Mouse (Mus musculus) bone marrow macrophage, adult 2 months (primary cell): ENCODE measurements around the gene Hoxd3. TPM values are rescaled to one million over a fixed set of nuclear protein-coding genes. Genes with fewer than 3 reads are reported as not detected.

Experiments used
- H3K27ac ChIP-seq: 2 replicates; pipeline ENCODE4 v1.5.1; 2012; ENCODE audit warnings: low read depth, low read length; ENCODE audit not compliant: insufficient read depth
- H3K4me1 ChIP-seq: 2 replicates; pipeline ENCODE4 v1.6.1; 2012; ENCODE audit warnings: low read length; ENCODE audit not compliant: control insufficient read depth, insufficient read depth
- H3K4me3 ChIP-seq: 2 replicates; pipeline ENCODE4 v1.5.1; 2012; ENCODE audit warnings: mild to moderate bottlenecking, low read length, moderate library complexity; ENCODE audit not compliant: insufficient read depth
- CTCF ChIP-seq: IDR thresholded peaks from 2 replicates; pipeline ENCODE4 v1.5.1; 2012; ENCODE audit warnings: low read depth, mild to moderate bottlenecking, low read length, moderate library complexity
- POLR2A ChIP-seq: IDR thresholded peaks from 2 replicates; pipeline ENCODE4 v1.6.1; 2012; ENCODE audit warnings: mild to moderate bottlenecking, low read depth, low read length, borderline replicate concordance
- polyA plus RNA-seq: library from polyadenylated mRNA; stranded (reverse); fragments of >200 nt; gene quantifications from 2 replicates; pipeline ENCODE4 v1.2.4, GENCODE M21; 2012; ENCODE audit not compliant: missing spikeins, insufficient read depth, insufficient read length

Gene Hoxd3
- polyA plus RNA-seq = not detected in 2 replicates

DNA sequence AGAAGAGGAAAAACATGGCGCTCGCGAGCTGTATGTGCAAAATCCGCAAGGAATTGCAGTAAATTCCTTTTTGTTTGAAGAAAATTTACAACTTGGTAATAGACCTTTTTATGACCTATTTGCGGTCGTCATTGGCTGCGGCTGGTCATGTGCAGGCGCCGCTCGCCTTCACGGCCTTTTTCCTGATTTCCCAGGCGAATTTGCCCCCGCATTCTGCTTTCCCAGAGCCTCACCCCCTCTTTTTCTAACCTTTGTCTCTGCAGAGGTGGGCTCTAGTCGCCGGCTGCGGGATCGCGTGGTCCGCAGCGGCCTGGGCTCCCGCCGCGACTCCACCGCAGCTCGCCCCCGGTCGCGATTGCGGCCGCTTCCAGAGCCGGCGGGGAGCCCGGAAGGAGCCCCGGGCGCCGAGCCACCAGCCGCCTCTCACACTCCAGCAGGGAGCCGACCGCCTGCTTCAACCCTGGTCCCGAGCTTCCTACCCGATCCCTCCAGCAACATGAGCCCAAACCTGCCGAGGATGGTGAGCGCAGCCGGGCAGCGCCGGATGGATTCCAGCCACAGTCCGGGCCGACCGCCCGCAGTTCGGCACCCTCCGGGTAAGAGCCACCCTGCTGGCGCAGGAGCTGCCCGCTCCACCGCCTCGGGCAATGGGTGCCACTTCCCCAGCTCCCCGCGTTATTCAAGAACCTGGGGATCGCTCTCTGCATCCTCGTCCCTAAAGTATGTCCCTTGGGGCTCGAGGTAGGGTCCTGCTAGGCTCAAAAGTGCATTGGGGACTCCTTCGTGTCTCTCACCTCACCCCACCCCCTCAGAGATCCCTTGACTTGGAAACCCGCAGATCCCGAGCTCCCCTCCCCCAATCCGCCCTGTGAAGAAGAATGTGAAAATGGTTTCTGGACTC is at the start of gene Hoxd3, which contains the start of gene Hoxd4:
Gene Hoxd3, plus strand, starts transcription at position 207 of the 901 bp plus-strand sequence.
Gene Hoxd4, plus strand, starts transcription at position 209 of the 901 bp plus-strand sequence.
- Histone ChIP-seq H3K27ac (no peak within 1 kb of the TSS), H3K4me1 (no peaks in the 10 kb centered on the region), H3K4me3 (peak within 1 kb of the TSS; percentile 37)
- TF ChIP-seq CTCF = no peak
- no peak for TF ChIP-seq POLR2A

DNA sequence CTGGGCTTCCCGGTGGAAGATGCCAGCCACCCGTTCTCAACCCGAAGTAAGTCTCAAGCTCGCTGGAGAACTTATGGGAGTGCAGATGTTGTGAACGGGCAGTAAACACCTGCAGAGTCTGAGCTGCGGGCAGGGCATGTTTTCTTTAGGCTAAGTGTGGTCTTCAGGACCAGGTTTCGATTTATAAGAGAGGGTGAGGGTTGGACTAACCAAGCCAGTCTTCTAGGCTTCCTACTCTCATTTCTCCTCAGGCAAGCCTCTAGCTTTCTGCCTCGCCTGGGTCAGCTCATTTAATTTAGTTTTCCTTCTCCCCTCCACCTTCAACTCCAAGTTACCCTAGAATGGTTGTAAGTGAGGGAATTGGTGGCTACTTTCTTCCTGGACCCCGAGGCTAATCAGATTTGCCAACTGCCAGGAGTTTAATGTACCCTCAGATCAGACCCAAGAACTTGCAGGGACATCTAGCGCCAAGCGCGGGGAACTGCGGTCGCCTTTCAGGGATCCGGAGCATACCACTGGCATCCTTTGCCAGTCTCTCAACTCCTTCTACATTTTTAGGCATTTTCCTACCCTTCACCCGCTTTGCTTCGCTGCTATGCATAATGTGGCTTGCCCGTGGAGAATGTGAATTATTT is 48.3 kb upstream of the Hoxd3 start:
- TF ChIP-seq CTCF = no peak; the same call in 1 of the 2 replicates
- no peak for TF ChIP-seq POLR2A
- no peaks in the 10 kb centered on the region for H3K4me1 ChIP-seq
- no peak overlapping the region for H3K27ac ChIP-seq
- no peak overlapping the region for H3K4me3 ChIP-seq

- no peak for TF ChIP-seq CTCF
- TF ChIP-seq POLR2A = no peak
- H3K4me1 ChIP-seq = no peaks in the 10 kb centered on the region
- H3K27ac ChIP-seq = no peak overlapping the region
- H3K4me3 ChIP-seq = no peak overlapping the region
These were observed 45.3 kb upstream of the Hoxd3 start for GRCm38 (mm10) chr2:74666411-74666810.

DNA sequence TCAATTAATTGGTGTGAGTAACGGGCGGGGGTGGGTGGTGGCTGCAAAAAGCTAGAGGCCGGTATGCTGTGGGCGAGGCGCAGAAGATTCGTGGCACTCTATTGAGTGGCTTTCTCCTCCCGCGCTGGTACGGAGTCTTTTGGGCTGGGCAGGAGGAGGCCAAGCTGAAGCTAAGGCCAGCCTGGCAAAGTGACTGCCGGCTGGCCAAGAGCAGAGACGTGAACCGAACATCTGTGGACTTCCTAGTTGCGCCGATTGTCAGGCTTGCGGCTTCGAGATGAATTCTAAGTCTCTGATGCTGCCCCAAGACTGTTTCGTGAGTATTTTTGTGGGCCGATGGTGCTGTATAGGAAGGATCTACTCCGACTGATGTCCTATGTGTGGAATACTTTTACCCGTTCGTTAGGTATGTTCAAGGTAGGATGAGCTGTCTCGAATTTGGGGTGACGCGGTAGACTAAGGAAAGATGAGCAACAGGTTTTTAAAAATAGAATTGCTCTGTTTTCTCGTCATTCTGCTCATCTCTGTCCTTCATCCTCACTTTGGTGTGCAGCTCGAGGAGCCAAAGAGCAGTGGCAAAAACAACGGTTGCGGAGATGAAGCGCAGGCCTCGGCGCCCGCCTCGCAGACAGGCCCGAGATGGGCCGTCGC is 44.4 kb upstream of the Hoxd3 start:
- H3K27ac ChIP-seq = no peak overlapping the region
- H3K4me3 ChIP-seq = no peak overlapping the region
- no peak for TF ChIP-seq POLR2A
- TF ChIP-seq CTCF = no peak
- H3K4me1 ChIP-seq = no peaks in the 10 kb centered on the region

DNA sequence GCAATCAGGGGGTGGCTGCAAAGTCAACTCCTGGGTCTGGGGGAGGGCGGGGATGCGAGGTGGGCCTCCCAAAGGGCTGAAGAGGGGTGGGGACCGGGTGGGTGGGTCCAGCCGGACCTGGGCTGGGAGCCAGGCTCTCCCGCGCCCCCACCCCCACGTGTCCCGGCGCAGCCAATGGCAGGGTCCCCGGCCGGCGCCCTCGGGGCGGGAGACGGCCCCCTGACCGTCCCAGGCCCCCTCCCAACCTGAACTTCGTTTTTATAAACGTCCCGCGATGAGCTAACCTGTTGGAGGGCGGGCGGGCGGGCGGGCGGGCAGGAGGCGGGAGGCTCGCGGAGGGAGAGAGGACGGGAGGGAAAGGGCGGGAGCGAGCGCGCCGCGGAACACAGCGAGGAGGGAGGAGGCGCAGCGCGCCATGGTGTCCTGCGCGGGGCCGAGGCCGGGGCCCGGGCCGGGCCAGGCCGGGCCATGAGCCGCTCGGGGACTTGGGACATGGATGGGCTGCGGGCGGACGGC is 43.8 kb upstream of the Hoxd3 start, which contains the start of gene Hoxd13:
Gene Hoxd13, plus strand, starts transcription at position 469 of the 516 bp plus-strand sequence.
- no peak for TF ChIP-seq CTCF
- no peak for TF ChIP-seq POLR2A
- Histone ChIP-seq H3K27ac (no peak within 1 kb of the TSS), H3K4me1 (0 out of 2 replicates have a peak, but pooled peaks cover 2% of the 10 kb centered on the region), H3K4me3 (peak within 1 kb of the TSS; percentile 25; the same call in 1 of the 2 replicates)

DNA sequence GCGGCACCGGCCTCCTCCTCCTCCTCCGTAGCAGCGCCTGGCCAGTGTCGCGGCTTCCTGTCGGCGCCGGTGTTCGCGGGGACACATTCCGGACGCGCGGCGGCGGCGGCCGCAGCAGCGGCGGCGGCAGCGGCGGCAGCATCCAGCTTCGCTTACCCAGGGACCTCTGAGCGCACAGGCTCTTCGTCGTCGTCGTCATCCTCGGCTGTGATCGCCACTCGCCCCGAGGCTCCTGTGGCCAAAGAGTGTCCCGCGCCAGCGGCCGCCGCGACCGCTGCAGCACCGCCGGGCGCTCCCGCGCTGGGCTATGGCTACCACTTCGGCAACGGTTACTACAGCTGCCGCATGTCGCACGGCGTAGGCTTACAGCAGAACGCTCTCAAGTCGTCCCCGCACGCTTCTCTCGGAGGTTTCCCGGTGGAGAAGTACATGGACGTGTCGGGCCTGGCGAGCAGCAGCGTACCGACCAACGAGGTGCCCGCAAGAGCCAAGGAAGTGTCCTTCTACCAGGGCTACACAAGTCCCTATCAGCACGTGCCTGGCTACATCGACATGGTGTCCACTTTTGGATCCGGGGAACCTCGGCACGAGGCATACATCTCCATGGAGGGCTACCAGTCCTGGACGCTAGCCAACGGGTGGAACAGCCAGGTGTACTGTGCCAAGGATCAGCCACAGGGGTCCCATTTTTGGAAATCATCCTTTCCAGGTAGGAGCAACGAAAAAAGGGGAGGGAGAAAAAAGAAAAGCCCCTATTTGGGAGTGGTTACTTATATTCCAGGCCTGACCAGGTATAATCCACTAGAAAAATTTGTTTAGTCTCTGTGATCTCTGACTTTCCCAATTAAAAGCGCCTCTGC is 43.1 kb upstream of the Hoxd3 start:
- TF ChIP-seq POLR2A (no peak), CTCF (no peak)
- Histone ChIP-seq H3K4me3 (peak overlapping the region; percentile 25; the same call in 1 of the 2 replicates), H3K27ac (no peak overlapping the region), H3K4me1 (0 out of 2 replicates have a peak, but pooled peaks cover 2% of the 10 kb centered on the region)

- Histone ChIP-seq H3K27ac (no peak overlapping the region), H3K4me1 (0 out of 2 replicates have a peak, but pooled peaks cover 2% of the 10 kb centered on the region), H3K4me3 (no peak overlapping the region)
- TF ChIP-seq CTCF = no peak
- TF ChIP-seq POLR2A = no peak
These were observed 42.5 kb upstream of the Hoxd3 start for GRCm38 (mm10) chr2:74669230-74669578.

- Histone ChIP-seq H3K4me3 (no peak overlapping the region), H3K27ac (no peak overlapping the region), H3K4me1 (0 out of 2 replicates have a peak, but pooled peaks cover 2% of the 10 kb centered on the region)
- TF ChIP-seq POLR2A (no peak), CTCF (no peak)
These were observed 42.0 kb upstream of the Hoxd3 start for GRCm38 (mm10) chr2:74669650-74670235.

DNA sequence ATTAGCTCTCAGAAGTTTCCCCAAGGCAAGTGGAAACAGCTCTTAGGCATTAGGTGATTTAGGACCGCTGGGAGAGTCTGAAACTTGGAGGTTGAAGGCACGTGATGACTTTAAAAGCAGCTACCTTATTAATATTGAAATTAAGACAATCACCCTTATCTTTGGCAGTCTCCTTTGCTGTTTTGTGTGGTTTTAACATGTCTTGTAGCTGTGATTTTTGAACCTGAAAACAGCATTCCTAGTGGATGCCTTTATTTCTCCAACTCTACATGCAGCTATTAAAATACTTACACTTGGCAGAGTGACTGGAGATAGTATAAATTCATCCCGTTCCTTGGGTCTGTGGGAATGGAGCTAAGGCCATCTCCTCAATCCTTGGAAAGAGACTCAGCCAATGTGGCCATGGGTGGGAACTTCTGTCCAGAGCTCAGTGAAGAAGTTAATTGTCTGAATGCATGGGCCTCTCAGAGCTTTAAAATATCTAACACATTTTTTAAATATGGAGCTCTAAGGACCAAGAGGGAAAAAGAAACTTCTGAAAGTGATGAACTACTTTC is 41.0 kb upstream of the Hoxd3 start:
- no peak for TF ChIP-seq POLR2A
- no peak for TF ChIP-seq CTCF
- H3K4me3 ChIP-seq = no peak overlapping the region
- no peak overlapping the region for H3K27ac ChIP-seq
- 0 out of 2 replicates have a peak, but pooled peaks cover 2% of the 10 kb centered on the region for H3K4me1 ChIP-seq
